Mouse (Mus musculus) limb, embryonic 10.5 days (tissue): ENCODE measurements around the gene Gm10638. TPM values are rescaled to one million over a fixed set of nuclear protein-coding genes. Genes with fewer than 3 reads are reported as not detected.
A peak's percentile ranks its signal among the peaks of the same experiment; 100 is the strongest.

Experiments
- DNase-seq: peaks from one replicate; pipeline ENCODE4 v3.0.0-alpha.2; 2017; ENCODE audit warnings: low spot score
- H3K27ac ChIP-seq: fragments of 300-500 bp; sonication (generic); 2 replicates; pipeline ENCODE4 v1.5.1; 2016; ENCODE audit warnings: mild to moderate bottlenecking
- H3K27me3 ChIP-seq: fragments of 300-500 bp; sonication (generic); 2 replicates; pipeline ENCODE4 v1.6.1; 2016; ENCODE audit warnings: low read depth, mild to moderate bottlenecking; ENCODE audit not compliant: poor library complexity, severe bottlenecking
- H3K36me3 ChIP-seq: fragments of 300-500 bp; sonication (generic); 2 replicates; pipeline ENCODE4 v1.6.1; 2016; ENCODE audit warnings: mild to moderate bottlenecking, moderate library complexity
- H3K4me1 ChIP-seq: fragments of 300-500 bp; sonication (generic); 2 replicates; pipeline ENCODE4 v1.6.1; 2016
- H3K4me3 ChIP-seq: fragments of 300-500 bp; sonication (generic); 2 replicates; pipeline ENCODE4 v1.5.1; 2016; ENCODE audit warnings: mild to moderate bottlenecking, moderate library complexity
- H3K9me3 ChIP-seq: fragments of 300-500 bp; sonication (generic); replicated peaks from 2 replicates; pipeline ENCODE4 v1.6.1; 2016; ENCODE audit warnings: mild to moderate bottlenecking
- WGBS: fragments of 180-500 bp; shearing (Covaris S2); methylation state at CpG from one replicate; pipeline ENCODE4 v1.1.7; 2016; 5-methylcytosine and 5-hydroxymethylcytosine counted together
- polyA plus RNA-seq: library from polyadenylated mRNA; unstranded; fragments of >200 nt; fragmentation: Nextera tagmentation; extraction: Ambion mirVana; gene quantifications from 2 replicates; pipeline ENCODE4 v1.2.1, GENCODE M21; 2016

Gene Gm10638
- polyA plus RNA-seq = 4.0 and 6.0 TPM in 2 replicates

DNA sequence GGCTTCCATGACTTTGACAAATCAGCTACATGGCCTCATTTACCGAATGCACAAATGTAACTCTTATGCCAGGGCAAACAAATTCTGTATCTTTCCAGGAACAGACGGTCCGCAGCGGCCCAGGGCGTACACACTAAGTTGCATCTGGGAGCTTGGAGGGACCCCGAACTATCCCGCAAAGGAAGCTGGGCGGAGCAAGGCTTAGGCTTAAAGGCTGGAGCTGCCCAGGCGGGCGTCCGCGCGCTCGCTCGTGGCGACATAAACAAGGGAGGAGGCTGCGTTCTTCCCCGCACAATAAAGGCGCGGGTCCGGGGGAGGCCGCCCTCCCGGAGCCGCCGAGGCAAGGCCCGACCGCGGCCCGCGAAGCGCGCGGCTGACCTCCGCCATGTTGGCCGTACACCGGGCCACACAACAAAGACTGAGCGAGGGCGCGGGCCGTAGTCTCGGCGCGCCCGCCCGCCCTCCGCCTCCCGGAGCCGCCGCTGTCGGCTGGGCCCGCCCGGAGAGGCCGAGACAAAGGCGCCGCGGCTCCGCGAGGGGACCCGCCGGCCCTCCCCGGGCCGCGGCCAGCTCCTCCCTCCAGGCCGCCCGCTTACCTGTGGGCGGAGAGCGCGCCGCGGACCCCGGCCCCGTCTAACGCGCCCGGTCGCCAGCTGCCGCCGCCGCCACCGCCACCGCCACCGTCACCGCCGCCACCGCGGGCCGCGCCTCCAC, at the start of gene Gm10638, which contains the start of gene Siah1a:
Gm10638 (plus strand) TSS at position 479 of the 714 bp plus-strand sequence.
Siah1a (minus strand) TSS at position 714 of the 714 bp plus-strand sequence.
- peak; percentile 78 for DNase-seq

DNA sequence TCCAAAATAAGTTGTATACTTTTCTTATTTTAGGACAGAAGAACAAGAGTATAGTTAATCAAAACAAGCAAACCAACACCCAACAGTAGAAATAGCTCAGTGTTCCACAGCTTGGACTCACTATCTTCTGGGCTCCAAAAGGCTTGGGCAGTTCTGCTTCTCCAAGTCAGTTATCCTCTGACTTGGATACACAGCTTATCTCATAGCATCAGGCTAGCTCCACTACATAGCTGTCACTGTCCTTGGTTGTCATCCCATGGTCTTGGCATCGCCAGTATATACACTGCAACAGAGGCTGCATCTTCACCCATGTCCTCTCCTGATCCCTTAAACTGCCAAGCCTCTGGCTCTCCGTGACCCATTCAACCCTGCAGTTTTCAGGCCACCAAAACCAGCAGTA, 49.8 kb upstream of the Gm10638 start:
- no peaks in the 10 kb centered on the region for H3K4me1 ChIP-seq
- no peak for DNase-seq
- peaks cover 7% of the 10 kb centered on the region for H3K36me3 ChIP-seq
- H3K4me3 ChIP-seq = no peak overlapping the region
- WGBS = 94% methylated on average over 2 of the region's 2 CpGs
- H3K9me3 ChIP-seq = no peaks in the 10 kb centered on the region
- no peak overlapping the region for H3K27ac ChIP-seq
- no peaks in the 10 kb centered on the region for H3K27me3 ChIP-seq

More for the DNA sequence above, at the start of gene Gm10638, which contains the start of gene Siah1a:
- Histone ChIP-seq H3K27ac (peak within 1 kb of the TSS; percentile 100), H3K27me3 (no peaks in the 10 kb centered on the region), H3K9me3 (no peaks in the 10 kb centered on the region), H3K4me3 (peak within 1 kb of the TSS; percentile 96), H3K4me1 (peaks cover 29% of the 10 kb centered on the region), H3K36me3 (no peaks in the 10 kb centered on the region)
- under 1% methylated on average over 88 of the region's 88 CpGs for WGBS

DNA sequence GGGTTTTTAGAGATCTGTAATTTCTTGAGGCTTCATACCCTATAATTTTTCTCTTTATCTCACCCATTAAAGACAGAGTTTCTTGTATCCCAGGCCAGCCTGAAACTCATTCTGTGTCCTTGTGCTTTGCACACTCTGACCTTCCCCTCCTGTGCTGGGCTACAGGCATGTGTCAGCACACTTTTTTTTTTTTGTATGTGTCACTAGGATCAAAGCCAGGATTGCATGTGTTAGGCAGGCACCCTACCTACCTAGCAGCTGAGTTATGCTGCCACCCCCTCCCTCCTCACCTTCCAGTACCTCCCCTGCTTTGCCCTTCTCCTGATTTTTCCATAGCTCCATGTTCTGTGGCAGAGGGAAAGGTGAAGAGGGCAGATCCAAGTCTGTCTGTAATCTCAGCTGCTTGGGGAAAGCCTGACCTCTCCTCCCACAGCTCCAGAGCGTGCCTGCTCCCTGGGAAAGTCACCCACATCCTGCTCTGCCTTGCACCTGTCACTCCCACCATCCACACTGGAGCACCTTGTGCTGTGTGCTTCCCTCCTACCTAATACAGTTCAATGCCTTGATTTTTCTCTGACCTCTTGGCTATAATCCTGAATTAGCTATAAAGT, 46.6 kb upstream of the Gm10638 start:
- no peak for DNase-seq
- 65% methylated on average over 1 of the region's 1 CpGs for WGBS
- Histone ChIP-seq H3K36me3 (peaks cover 4% of the 10 kb centered on the region; the same call in 1 of the 2 replicates), H3K27me3 (no peaks in the 10 kb centered on the region), H3K4me3 (no peak overlapping the region), H3K4me1 (no peaks in the 10 kb centered on the region), H3K9me3 (no peaks in the 10 kb centered on the region), H3K27ac (no peak overlapping the region)

DNA sequence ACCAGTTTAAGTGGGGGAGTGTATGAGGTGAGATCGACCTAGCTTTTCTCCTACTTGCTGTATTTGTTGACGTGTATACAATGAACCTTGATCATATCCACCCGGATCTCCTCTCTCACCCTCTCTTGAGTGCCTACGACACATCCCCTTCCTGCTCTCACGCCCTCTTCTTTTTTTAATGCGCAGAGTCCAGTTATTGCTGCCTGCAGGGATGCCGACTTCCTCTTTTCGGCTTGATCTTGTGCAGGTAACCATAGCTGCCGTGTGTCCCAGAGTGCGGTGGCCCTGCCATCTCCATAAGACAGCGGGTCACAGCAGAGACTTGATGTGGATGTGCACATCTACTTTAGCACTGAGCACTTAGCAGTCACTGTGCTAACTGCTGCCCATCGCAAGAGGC, 46.0 kb upstream of the Gm10638 start:
- no peaks in the 10 kb centered on the region for H3K4me1 ChIP-seq
- H3K27me3 ChIP-seq = no peaks in the 10 kb centered on the region
- H3K27ac ChIP-seq = no peak overlapping the region
- DNase-seq = no peak
- H3K36me3 ChIP-seq = peaks cover 4% of the 10 kb centered on the region; the same call in 1 of the 2 replicates
- WGBS = 93% methylated on average over 12 of the region's 12 CpGs
- no peaks in the 10 kb centered on the region for H3K9me3 ChIP-seq
- H3K4me3 ChIP-seq = no peak overlapping the region

DNA sequence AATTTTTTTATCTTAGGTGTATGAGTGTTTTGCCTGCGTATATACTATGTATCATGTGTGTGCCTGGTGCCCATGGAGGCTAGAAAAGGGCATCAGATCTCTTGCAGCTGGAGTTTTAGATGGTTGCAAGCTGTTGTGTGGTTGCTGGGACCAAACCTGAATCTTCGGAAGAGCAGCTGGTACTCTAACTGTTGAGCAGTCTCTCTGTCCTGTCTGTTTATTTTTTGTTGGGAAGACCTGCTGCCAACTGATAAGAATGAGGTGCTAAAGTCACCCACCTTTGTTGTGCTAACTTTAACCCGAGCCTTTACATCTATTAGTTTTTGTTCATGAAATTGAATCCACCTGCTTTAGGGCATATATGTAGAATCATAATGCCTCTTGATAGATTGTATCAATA, 43.0 kb upstream of the Gm10638 start:
- DNase-seq = no peak
- Histone ChIP-seq H3K27ac (no peak overlapping the region), H3K9me3 (no peaks in the 10 kb centered on the region), H3K4me3 (no peak overlapping the region), H3K4me1 (no peaks in the 10 kb centered on the region), H3K27me3 (no peaks in the 10 kb centered on the region), H3K36me3 (peaks cover 4% of the 10 kb centered on the region; the same call in 1 of the 2 replicates)
- WGBS = 92% methylated on average over 3 of the region's 3 CpGs

DNA sequence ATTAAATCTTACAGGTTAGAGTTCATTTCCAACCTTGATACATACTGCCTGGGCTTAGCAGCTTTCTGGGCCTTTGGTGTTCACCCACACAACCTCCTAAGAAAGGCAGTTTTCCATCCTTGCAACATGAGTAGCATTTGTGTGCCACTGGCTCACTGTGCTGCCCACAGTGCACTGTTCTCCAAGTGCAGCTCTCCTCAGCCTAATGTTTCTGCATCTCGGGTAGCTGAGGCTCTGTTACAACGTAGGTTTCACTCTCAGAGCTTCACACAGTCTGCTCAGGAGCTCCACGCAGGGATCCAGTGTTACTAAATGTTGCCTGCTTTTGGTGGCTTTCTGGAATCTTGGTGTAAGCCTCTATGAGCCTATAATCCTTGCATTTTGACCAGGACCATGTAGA, 40.2 kb upstream of the Gm10638 start:
- Histone ChIP-seq H3K9me3 (no peaks in the 10 kb centered on the region), H3K4me1 (no peaks in the 10 kb centered on the region), H3K27me3 (no peaks in the 10 kb centered on the region), H3K27ac (no peak overlapping the region), H3K36me3 (0 out of 2 replicates have a peak, but pooled peaks cover 5% of the 10 kb centered on the region), H3K4me3 (no peak overlapping the region)
- DNase-seq = no peak
- WGBS = 84% methylated on average over 3 of the region's 3 CpGs

DNA sequence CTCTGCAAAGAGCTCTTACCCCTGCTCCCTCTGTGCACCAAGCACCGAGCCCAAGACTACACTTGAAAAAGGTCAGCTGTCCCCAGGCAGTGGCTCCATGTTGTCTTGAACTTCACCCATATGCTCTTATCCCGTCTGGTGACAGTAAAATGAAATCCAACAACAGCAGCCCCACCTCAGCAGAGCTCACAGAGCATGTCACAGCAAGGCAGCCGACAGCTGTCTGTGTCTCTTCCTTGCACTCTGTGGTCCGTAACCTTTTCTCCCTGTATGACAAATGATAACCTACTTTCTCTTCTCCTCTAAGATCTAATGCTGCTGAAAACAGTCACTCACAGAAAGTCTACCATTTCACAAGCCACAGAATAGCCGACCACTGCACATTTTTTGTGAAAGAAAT, 38.7 kb upstream of the Gm10638 start:
- H3K9me3 ChIP-seq = no peaks in the 10 kb centered on the region
- H3K4me1 ChIP-seq = no peaks in the 10 kb centered on the region
- 89% methylated on average over 5 of the region's 5 CpGs for WGBS

DNA sequence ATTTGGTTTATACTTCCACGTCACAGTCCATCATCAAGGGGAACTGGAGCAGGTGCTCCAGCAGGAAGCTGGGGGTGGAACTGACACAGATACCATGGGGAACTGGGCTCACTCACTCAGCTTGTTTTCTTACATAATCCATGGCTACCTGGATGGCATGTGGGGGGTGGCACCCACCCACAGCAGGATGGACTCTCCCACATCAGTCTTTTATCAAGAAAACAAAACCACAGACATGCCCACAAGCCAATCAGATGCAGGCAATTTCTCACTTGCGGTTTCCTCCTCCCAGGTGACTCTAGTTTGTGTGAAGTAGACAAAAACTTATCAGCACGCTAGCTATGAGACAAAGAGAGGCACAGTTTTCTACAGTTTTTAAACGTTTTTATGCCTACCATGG, 37.6 kb upstream of the Gm10638 start:
- 77% methylated on average over 4 of the region's 4 CpGs for WGBS
- H3K4me3 ChIP-seq = no peak overlapping the region

More for the DNA sequence above, 38.7 kb upstream of the Gm10638 start:
- DNase-seq = no peak
- no peak overlapping the region for H3K4me3 ChIP-seq
- H3K27me3 ChIP-seq = no peaks in the 10 kb centered on the region
- H3K27ac ChIP-seq = no peak overlapping the region
- 0 out of 2 replicates have a peak, but pooled peaks cover 12% of the 10 kb centered on the region for H3K36me3 ChIP-seq

DNA sequence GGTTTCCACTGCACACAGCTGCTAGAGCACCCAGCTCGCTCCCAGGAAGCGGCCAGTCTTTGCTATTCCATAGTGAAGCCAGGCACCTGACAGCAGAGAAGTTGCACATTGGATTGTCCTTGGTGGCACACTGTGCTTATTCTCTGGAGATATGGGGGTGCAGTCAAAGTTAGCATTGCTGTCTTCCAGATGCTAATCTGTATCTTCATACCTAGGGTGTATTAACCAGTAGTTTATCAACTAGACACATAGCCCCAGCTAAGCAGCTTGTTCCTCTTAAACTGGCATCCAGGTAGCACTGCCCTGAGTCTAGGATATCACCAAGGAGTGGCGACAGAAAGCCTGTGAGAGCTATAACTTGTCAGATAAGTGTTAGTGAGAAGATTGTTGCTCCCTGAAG, 32.9 kb upstream of the Gm10638 start:
- 91% methylated on average over 3 of the region's 3 CpGs for WGBS
- no peaks in the 10 kb centered on the region for H3K9me3 ChIP-seq
- H3K4me3 ChIP-seq = no peak overlapping the region
- no peak overlapping the region for H3K27ac ChIP-seq
- no peaks in the 10 kb centered on the region for H3K4me1 ChIP-seq
- peaks cover 41% of the 10 kb centered on the region for H3K36me3 ChIP-seq
- no peak for DNase-seq
- no peaks in the 10 kb centered on the region for H3K27me3 ChIP-seq

More for the DNA sequence above, 37.6 kb upstream of the Gm10638 start:
- Histone ChIP-seq H3K4me1 (no peaks in the 10 kb centered on the region), H3K9me3 (no peaks in the 10 kb centered on the region), H3K27ac (no peak overlapping the region), H3K36me3 (0 out of 2 replicates have a peak, but pooled peaks cover 12% of the 10 kb centered on the region), H3K27me3 (no peaks in the 10 kb centered on the region)
- DNase-seq = no peak

DNA sequence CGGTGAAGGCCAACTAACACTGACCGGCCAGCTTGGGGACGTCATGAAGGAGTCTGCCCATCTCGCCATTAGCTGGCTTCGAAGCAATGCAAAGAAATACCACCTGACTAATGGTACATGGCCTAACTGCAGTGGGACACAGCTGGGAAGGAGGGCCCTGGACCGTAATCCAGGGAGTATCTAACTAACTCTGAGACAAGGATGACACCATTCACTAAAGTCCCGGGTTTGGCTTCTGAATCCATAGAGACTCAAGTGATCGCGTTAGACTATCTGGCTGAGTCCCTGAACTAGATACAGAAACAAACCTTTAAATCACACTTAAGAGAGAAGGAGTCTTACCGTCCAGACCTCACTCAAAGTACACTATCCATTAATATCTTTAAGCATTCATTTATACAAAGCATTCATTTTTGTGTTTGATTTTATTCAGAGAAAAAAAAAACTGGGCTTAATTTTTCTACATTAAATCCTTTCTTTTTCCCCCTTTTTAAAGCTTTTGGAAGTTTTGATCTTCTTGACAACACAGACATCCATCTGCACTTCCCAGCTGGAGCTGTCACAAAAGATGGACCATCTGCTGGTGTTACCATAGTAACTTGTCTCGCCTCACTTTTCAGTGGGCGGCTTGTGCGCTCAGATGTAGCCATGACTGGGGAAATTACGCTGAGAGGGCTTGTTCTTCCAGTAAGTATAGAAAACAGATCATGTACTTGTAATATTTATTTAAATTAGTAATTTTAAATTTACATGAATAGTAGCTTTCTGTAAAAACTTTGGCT, 31.9 kb upstream of the Gm10638 start:
- Histone ChIP-seq H3K27ac (no peak overlapping the region), H3K4me3 (no peak overlapping the region), H3K9me3 (no peaks in the 10 kb centered on the region), H3K27me3 (no peaks in the 10 kb centered on the region), H3K36me3 (peaks cover 51% of the 10 kb centered on the region), H3K4me1 (no peaks in the 10 kb centered on the region)
- 80% methylated on average over 14 of the region's 14 CpGs for WGBS
- no peak for DNase-seq

DNA sequence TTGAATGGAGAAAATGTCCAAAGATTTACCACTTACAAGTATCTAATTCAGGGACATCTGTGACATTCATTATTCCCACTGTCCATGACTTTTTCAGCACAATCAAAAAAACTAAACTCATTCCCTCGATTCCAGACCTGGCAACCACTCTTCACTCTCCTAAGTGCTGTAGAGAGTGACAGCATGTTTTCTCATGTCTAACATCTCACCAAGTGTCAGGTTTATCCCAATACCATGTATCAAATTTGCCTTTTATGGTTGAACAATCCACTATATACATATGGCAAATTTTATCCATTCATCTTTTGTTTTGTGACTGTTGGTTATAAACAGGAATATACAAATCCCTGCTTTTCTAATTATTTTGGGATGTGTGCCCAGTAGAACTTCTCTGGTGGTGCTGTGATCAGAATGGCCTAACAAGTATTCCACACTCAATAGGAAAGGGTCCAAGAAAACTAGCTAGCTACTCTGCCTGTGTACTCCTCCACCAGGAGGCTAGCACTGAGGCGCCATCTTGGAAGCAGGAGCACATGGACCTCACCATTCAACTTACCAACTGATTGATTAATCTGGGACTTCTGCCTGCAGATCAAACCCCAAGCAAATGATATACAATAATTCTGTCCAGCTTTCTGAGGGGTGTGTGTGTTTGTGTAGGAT, 27.0 kb upstream of the Gm10638 start:
- no peak overlapping the region for H3K4me3 ChIP-seq
- no peak for DNase-seq
- no peak overlapping the region for H3K27ac ChIP-seq
- H3K27me3 ChIP-seq = no peaks in the 10 kb centered on the region
- WGBS = 85% methylated on average over 2 of the region's 2 CpGs
- H3K4me1 ChIP-seq = no peaks in the 10 kb centered on the region
- no peaks in the 10 kb centered on the region for H3K9me3 ChIP-seq
- H3K36me3 ChIP-seq = peaks cover 79% of the 10 kb centered on the region

DNA sequence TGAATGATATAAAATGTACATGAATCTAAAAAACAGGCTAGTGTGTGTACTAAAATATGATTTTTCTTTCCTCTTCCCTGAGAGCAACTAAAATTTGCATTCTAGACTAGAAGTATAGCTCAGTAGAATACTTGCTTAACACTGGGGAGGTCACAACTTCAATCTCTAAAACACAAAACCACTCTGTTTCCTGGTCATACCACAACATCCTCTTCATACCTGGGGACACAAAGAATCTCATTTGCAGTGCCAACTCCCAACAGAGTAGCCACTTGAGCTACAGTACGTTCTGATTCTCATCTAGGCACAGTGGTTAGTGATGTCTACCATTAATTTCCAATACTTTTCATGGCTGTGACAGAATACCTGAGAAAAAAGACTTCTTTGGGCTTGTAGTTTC, 26.1 kb upstream of the Gm10638 start:
- no peaks in the 10 kb centered on the region for H3K27me3 ChIP-seq
- peaks cover 80% of the 10 kb centered on the region for H3K36me3 ChIP-seq

More for the DNA sequence above, 26.1 kb upstream of the Gm10638 start:
- Histone ChIP-seq H3K4me3 (no peak overlapping the region), H3K9me3 (no peaks in the 10 kb centered on the region), H3K27ac (no peak overlapping the region), H3K4me1 (no peaks in the 10 kb centered on the region)
- 89% methylated on average over 1 of the region's 1 CpGs for whole genome bisulfite sequencing
- DNase-seq = no peak
